Mouse (Mus musculus) G1E (cell line): ENCODE measurements around the gene Abr.

Experiments
- CTCF ChIP-seq: IDR thresholded peaks from 2 replicates; pipeline ENCODE4 v1.5.1; 2012; ENCODE audit warnings: low read depth, low read length, inconsistent platforms, mixed read lengths
- GATA2 ChIP-seq: IDR thresholded peaks from 2 replicates; pipeline ENCODE4 v1.6.1; 2012; ENCODE audit warnings: low read depth, low read length, inconsistent platforms, borderline replicate concordance
- POLR2AphosphoS5 ChIP-seq: IDR thresholded peaks from 2 replicates; pipeline ENCODE4 v1.6.1; 2012; ENCODE audit warnings: low read depth, low read length, inconsistent platforms; ENCODE audit not compliant: insufficient replicate concordance

DNA sequence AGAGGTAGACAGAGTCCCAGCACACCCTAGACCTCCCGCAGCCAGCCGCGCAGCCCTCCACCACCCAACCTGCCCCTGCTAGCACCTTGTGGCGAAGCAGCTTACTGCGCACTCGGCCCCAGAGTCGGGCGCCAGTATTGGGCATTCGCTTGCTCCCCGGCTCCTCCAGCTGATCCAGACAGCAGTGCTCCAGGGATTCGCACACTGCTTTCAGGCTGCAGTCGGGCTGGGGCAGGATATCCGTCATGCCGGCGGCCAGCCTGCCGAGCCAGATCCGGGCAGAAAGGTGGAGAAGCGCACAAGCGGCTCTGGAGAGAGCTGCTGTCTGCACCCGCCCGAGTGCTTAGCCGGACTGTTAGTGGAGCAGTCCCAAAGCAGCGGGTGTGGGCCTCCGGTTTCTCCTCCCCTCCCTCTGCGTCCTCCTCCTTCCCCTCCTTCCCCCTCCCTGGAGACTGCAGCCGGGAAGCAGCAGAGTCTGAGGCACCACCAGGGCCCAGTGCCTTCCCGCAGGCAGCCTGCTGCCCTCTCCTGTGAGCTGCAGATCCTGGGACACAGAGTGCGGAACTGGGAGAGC, 185.2 kb downstream of the Abr start:
- TF ChIP-seq CTCF (no peak), GATA2 (no peak), POLR2AphosphoS5 (no peak)
